Mouse (Mus musculus) lung, embryonic 14.5 days (tissue): Measurements from ENCODE around the gene Slc9b2. TPM values are rescaled to one million over a fixed set of nuclear protein-coding genes. Genes with fewer than 3 reads are reported as not detected.
A peak's percentile ranks its signal among the peaks of the same experiment; 100 is the strongest.

Experiments used
- ATAC-seq: fragments of 200-750 bp; cut with Nextera tagmentation; 2 replicates; pipeline ENCODE4 v1.8.0; 2017; ENCODE audit warnings: mild to moderate bottlenecking, moderate TSS enrichment, moderate library complexity; ENCODE audit not compliant: insufficient read depth
- DNase-seq: peaks from one replicate; pipeline ENCODE4 v3.0.0-alpha.2; 2015
- H3K27ac ChIP-seq: fragments of 300-500 bp; sonication (generic); 2 replicates; pipeline ENCODE4 v1.5.1; 2014; ENCODE audit warnings: low read depth, mild to moderate bottlenecking, moderate library complexity
- H3K27me3 ChIP-seq: fragments of 300-500 bp; sonication (generic); 2 replicates; pipeline ENCODE4 v1.6.1; 2014; ENCODE audit warnings: low read length, control low read depth; ENCODE audit not compliant: insufficient read depth
- H3K36me3 ChIP-seq: fragments of 300-500 bp; sonication (generic); 2 replicates; pipeline ENCODE4 v1.6.1; 2014; ENCODE audit warnings: control low read depth; ENCODE audit not compliant: insufficient read depth
- H3K4me1 ChIP-seq: fragments of 300-500 bp; sonication (generic); 2 replicates; pipeline ENCODE4 v1.6.1; 2014; ENCODE audit warnings: antibody characterized with exemption, control low read depth; ENCODE audit not compliant: insufficient read depth
- H3K4me2 ChIP-seq: fragments of 300-500 bp; sonication (generic); 2 replicates; pipeline ENCODE4 v1.6.1; 2014; ENCODE audit warnings: mild to moderate bottlenecking
- H3K4me3 ChIP-seq: fragments of 300-500 bp; sonication (generic); 2 replicates; pipeline ENCODE4 v1.5.1; 2014; ENCODE audit warnings: low read depth, low read length
- H3K9ac ChIP-seq: fragments of 300-500 bp; sonication (generic); 2 replicates; pipeline ENCODE4 v1.6.1; 2014
- H3K9me3 ChIP-seq: fragments of 300-500 bp; sonication (generic); 2 replicates; pipeline ENCODE4 v1.6.1; 2016; ENCODE audit warnings: low read depth, low read length, control low read depth
- CTCF ChIP-seq: IDR thresholded peaks from 2 replicates; pipeline ENCODE4 v1.5.1; 2016; ENCODE audit warnings: antibody characterized with exemption, low read depth
- WGBS: fragments of 180-500 bp; shearing (Covaris S2); extraction: QIAGEN DNeasy Blood & Tissue Kit; methylation state at CpG from one replicate; pipeline ENCODE4 v1.1.7; 2014; 5-methylcytosine and 5-hydroxymethylcytosine counted together
- polyA plus RNA-seq: library from polyadenylated mRNA; unstranded; fragments of >200 nt; fragmentation: Nextera tagmentation; extraction: Ambion mirVana; gene quantifications from 2 replicates; pipeline ENCODE4 v1.2.1, GENCODE M21; 2014

The Slc9b2 gene
- polyA plus RNA-seq, 1 experiment from 2014 or later: 1.1 TPM

DNA sequence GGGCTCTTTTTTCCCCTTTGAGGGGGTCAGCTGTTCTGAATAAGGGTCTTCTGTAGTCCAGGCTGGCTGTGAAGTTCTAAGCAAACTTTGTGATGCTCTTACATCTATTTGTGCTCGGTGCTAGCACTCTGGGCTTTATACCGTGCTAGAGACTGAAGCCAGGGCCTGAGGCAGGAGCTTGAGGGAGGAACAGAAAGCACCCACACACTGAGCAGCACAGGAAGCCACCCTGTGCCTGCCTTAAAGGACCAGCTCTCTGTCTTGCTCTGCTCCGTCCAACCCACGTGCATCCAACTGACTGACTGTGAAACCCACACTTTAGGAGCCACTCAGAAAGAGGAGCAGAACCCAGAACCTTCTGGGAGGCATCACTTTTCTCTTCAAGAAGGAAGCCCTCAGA is 27.3 kb upstream of the Slc9b2 start:
- Histone ChIP-seq H3K27ac (no peak overlapping the region), H3K36me3 (no peaks in the 10 kb centered on the region), H3K27me3 (no peaks in the 10 kb centered on the region), H3K4me1 (no peaks in the 10 kb centered on the region), H3K4me2 (no peak overlapping the region), H3K9me3 (no peaks in the 10 kb centered on the region), H3K9ac (no peak overlapping the region; the same call in 1 of the 2 replicates), H3K4me3 (no peak overlapping the region)
- ATAC-seq (peak; percentile 15; the same call in 1 of the 2 replicates), DNase-seq (no peak)
- no peak for TF ChIP-seq CTCF
- WGBS: 72% methylated on average over 4 of the region's 4 CpGs

DNA sequence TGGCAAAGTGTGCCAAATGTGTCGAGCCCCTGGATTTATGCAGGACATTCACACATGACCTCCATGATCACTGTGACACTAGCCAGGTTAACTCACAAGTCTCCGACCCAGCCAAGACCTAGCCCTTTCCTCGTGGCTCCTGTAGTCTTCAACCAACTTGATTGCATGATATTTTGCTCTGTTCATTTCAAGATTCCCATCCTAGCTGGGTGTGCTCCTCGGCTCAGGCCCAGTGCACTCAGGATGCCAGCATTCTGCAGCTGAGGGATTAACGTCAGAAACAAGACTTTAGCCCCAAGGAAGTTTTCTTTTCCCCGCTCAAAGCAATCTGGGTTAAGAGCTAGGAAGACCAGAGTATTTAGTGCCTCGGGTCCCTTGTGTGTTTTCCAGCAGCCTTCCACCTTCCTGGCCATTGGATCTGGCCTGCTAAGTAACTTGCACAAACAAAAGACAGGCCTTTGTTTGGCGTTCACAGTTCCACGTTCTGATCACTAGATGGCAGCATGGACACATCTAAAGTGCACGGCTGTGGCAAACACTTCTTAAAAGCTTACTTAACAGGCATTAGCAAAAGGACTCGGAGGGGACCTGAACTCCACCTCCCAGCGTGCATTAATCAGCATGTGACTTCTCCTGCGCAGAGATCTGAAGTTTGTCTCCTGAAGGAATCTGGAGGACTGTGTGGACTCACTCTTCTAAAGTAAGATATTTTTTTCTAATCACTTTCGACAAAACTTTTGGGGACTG is 26.7 kb upstream of the Slc9b2 start, which contains the start of gene Bdh2:
Bdh2 (plus strand) TSS at position 553 of the 747 bp plus-strand sequence.
- peak; percentile 96 for DNase-seq
- Histone ChIP-seq H3K27me3 (no peaks in the 10 kb centered on the region), H3K36me3 (no peaks in the 10 kb centered on the region), H3K4me3 (peak within 1 kb of the TSS; percentile 13), H3K27ac (no peak within 1 kb of the TSS), H3K9ac (peak within 1 kb of the TSS; percentile 32; the same call in 1 of the 2 replicates), H3K4me1 (no peaks in the 10 kb centered on the region), H3K4me2 (peak within 1 kb of the TSS; percentile 53), H3K9me3 (no peaks in the 10 kb centered on the region)
- ATAC-seq: peak; percentile 73
- 24% methylated on average over 14 of the region's 14 CpGs for WGBS
- peak; percentile 91 for TF ChIP-seq CTCF

- H3K36me3 ChIP-seq: no peaks in the 10 kb centered on the region
- H3K4me3 ChIP-seq: 0 out of 2 replicates have a peak overlapping the region, but pooled peaks have one; percentile 13
- TF ChIP-seq CTCF: no peak
- H3K4me2 ChIP-seq: no peak overlapping the region
- ATAC-seq: no peak
- 66% methylated on average over 8 of the region's 8 CpGs for WGBS
- no peaks in the 10 kb centered on the region for H3K4me1 ChIP-seq
- H3K9me3 ChIP-seq: no peaks in the 10 kb centered on the region
- no peak for DNase-seq
- no peaks in the 10 kb centered on the region for H3K27me3 ChIP-seq
- no peak overlapping the region for H3K27ac ChIP-seq
- no peak overlapping the region for H3K9ac ChIP-seq
Observed at GRCm38 (mm10) chr3:135281701-135282100, 25.8 kb upstream of the Slc9b2 start.

DNA sequence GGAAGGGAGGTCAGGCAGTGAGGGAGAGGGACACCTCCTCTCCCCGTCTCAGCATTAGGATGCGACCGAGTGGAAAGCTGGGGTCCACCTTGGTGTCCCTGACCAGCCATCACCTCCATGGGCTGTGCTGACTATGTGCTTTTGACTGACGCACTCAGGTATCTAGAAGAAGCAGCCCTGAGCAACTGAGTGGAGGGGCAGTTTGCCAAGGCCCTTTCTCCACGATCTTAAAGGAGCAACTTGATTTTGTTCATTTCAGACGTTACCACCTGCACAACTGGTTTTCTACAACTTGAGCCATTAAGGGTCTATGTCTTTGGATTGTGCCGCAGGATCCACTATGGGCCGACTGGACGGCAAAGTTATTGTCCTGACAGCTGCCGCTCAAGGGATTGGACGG is 22.2 kb upstream of the Slc9b2 start:
- Histone ChIP-seq H3K4me3 (no peak overlapping the region), H3K9me3 (no peaks in the 10 kb centered on the region), H3K36me3 (no peaks in the 10 kb centered on the region), H3K27ac (peak overlapping the region; percentile 50; the same call in 1 of the 2 replicates), H3K4me2 (no peak overlapping the region), H3K9ac (no peak overlapping the region), H3K4me1 (no peaks in the 10 kb centered on the region), H3K27me3 (no peaks in the 10 kb centered on the region)
- no peak for TF ChIP-seq CTCF
- DNase-seq (peak; percentile 37), ATAC-seq (no peak)
- 73% methylated on average over 11 of the region's 11 CpGs for WGBS

GRCm38 (mm10) chr3:135285807-135286206 is 21.7 kb upstream of the Slc9b2 start:
- no peaks in the 10 kb centered on the region for H3K27me3 ChIP-seq
- no peak overlapping the region for H3K27ac ChIP-seq
- 62% methylated on average over 3 of the region's 3 CpGs for WGBS
- ATAC-seq (no peak), DNase-seq (peak; percentile 48)
- H3K4me2 ChIP-seq: no peak overlapping the region
- no peak overlapping the region for H3K9ac ChIP-seq
- no peak overlapping the region for H3K4me3 ChIP-seq
- no peaks in the 10 kb centered on the region for H3K9me3 ChIP-seq
- H3K4me1 ChIP-seq: no peaks in the 10 kb centered on the region
- no peaks in the 10 kb centered on the region for H3K36me3 ChIP-seq
- no peak for TF ChIP-seq CTCF

GRCm38 (mm10) chr3:135288138-135288750 is 19.3 kb upstream of the Slc9b2 start:
- DNase-seq: no peak
- no peak overlapping the region for H3K9ac ChIP-seq
- H3K27me3 ChIP-seq: no peaks in the 10 kb centered on the region
- no peak for TF ChIP-seq CTCF
- no peaks in the 10 kb centered on the region for H3K36me3 ChIP-seq
- ATAC-seq: no peak
- 63% methylated on average over 8 of the region's 8 CpGs for WGBS
- H3K4me2 ChIP-seq: no peak overlapping the region
- no peak overlapping the region for H3K4me3 ChIP-seq
- no peaks in the 10 kb centered on the region for H3K4me1 ChIP-seq
- H3K9me3 ChIP-seq: no peaks in the 10 kb centered on the region
- H3K27ac ChIP-seq: no peak overlapping the region

- no peaks in the 10 kb centered on the region for H3K4me1 ChIP-seq
- no peaks in the 10 kb centered on the region for H3K36me3 ChIP-seq
- TF ChIP-seq CTCF: no peak
- no peak overlapping the region for H3K4me2 ChIP-seq
- WGBS: 86% methylated on average over 1 of the region's 1 CpGs
- H3K27ac ChIP-seq: no peak overlapping the region
- H3K9ac ChIP-seq: no peak overlapping the region
- H3K9me3 ChIP-seq: no peaks in the 10 kb centered on the region
- no peak overlapping the region for H3K4me3 ChIP-seq
- DNase-seq: no peak
- ATAC-seq: no peak
- H3K27me3 ChIP-seq: no peaks in the 10 kb centered on the region
Observed at GRCm38 (mm10) chr3:135289148-135289547, 18.4 kb upstream of the Slc9b2 start.
